Mouse (Mus musculus): Measurements from ENCODE around the gene Tmem30b.

DNA sequence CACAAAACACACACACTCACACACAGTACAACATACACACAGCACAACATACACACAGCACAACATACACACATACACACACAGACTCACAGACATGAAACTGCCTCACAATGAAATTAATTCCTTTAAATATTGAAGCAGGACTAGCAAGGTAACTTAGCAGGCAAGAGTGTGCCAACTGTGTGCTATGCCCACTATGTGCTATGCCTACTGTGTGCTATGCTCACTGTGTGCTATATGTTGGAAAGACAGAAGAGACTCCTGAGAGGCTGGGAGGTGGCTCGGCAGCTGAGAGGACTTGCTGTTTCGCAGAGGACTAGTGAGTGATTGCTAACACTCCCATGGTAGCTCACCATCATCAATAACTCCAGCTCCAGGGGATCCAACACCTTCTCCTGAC lies 5.8 kb downstream of the Tmem30b start:
- TF ChIP-seq CTCF (IDR thresholded peaks at IDR 0.05; ENCODE audit: borderline replicate concordance, insufficient read depth, low read depth, low read length) = no peak
- TF ChIP-seq POLR2A (IDR thresholded peaks at IDR 0.05; ENCODE audit: borderline replicate concordance, insufficient read depth, low read length) = no peak

Measured in cerebellum, adult 2 months (tissue).